Mouse (Mus musculus) ES-Bruce4 (cell line): ENCODE data around the gene 2900026A02Rik.

Source experiments
- CTCF ChIP-seq: IDR thresholded peaks from one replicate; pipeline ENCODE4 v1.8.1; 2011; ENCODE audit warnings: low read depth, low read length
- POLR2A ChIP-seq: IDR thresholded peaks from one replicate; pipeline ENCODE4 v1.8.1; 2011; ENCODE audit warnings: low read length; ENCODE audit not compliant: insufficient read depth

DNA sequence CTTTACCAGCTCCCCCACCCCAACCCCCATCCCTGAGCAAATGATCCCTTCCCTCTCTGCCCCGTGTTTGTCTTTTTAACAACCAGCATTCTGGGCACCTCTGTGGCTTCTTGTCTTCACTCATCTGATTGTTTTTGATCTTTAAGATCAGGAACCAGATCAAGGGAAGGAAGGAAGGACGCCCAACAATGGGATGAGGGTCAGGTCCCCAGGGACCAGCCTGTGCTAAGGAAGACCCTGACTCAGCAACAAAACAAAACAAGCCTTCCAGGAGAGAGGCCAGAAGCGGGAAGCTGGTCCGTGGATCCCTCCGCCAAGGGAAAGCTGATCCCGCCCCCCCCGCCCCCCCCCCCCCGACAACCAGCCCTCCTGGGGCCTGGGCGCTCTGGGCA is 41.6 kb downstream of the 2900026A02Rik start:
- TF ChIP-seq POLR2A (no peak), CTCF (no peak)
